Mouse (Mus musculus) G1E (cell line): ENCODE measurements around the gene Rbpj.

Source experiments
- CTCF ChIP-seq: IDR thresholded peaks from 2 replicates; pipeline ENCODE4 v1.5.1; 2012; ENCODE audit warnings: low read depth, low read length, inconsistent platforms, mixed read lengths
- GATA1 ChIP-seq: IDR thresholded peaks from 2 replicates; pipeline ENCODE4 v1.6.1; 2012; ENCODE audit warnings: borderline replicate concordance, low read length, inconsistent platforms, mixed read lengths
- GATA2 ChIP-seq: IDR thresholded peaks from 2 replicates; pipeline ENCODE4 v1.6.1; 2012; ENCODE audit warnings: low read depth, low read length, inconsistent platforms, borderline replicate concordance
- POLR2AphosphoS5 ChIP-seq: IDR thresholded peaks from 2 replicates; pipeline ENCODE4 v1.6.1; 2012; ENCODE audit warnings: low read depth, low read length, inconsistent platforms; ENCODE audit not compliant: insufficient replicate concordance
- TAL1 ChIP-seq: conservative IDR thresholded peaks from 2 replicates; pipeline ENCODE4 v1.6.1; 2012; ENCODE audit warnings: low read depth, low read length, inconsistent platforms, mixed read lengths

DNA sequence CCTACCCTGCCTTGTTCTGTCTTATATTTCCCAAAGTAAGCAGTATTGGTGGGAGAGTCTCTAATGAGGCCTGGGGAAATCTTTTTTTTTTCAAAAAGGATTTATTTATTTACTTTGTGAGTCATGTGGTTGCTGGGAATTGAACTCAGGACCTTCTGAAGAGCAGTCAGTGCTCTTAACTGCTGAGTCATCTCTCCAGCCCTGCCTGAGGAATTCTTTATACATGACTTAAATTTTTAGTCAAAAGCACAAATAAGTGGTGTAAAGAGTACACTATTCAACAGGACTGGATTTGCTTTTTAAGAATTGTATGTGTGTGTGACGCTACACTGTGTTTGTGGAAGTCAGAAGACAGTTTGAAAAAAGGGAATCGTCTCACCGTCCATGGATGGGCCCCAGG lies 166.1 kb downstream of the Rbpj start:
- TF ChIP-seq CTCF (no peak), GATA1 (no peak), POLR2AphosphoS5 (no peak), TAL1 (no peak), GATA2 (no peak)
